Mouse (Mus musculus): Measurements from ENCODE around the gene Frmd5. TPM values are rescaled to one million over a fixed set of nuclear protein-coding genes. Genes with fewer than 3 reads are reported as not detected.

Frmd5 gene
- polyA plus RNA-seq, 1 experiment: 0.44 TPM

DNA sequence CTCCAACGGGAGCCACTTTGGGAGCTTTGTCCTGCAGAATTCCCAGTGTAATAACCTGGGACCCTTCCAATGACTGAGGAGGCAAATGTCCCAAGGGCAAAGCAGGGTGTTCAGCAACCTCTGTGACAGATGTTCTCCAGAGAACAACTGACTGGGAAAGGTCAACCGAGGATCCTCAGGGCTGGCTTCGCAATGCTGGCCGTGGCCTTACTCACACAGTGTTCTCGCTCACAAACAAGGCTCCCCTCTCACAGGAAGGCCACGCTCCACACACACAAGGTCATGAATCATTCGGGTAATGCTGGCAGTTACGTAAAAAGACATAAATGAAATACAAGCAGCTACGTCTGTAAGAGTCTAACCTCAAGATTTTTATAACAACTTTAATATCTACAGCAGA lies 46.2 kb downstream of the Frmd5 start:
- no peak overlapping the region for H3ac ChIP-seq (ENCODE audit: control insufficient read depth, insufficient read length)
- H3K4me3 ChIP-seq: no peak overlapping the region
- no peaks in the 10 kb centered on the region for H3K36me3 ChIP-seq (ENCODE audit: control insufficient read depth, insufficient read depth)
- H3K27me3 ChIP-seq (ENCODE audit: control insufficient read depth, insufficient read depth, insufficient read length): no peaks in the 10 kb centered on the region
- no peaks in the 10 kb centered on the region for H3K79me2 ChIP-seq (ENCODE audit: control insufficient read depth, insufficient read depth)
- TF ChIP-seq CEBPB (IDR thresholded peaks at IDR 0.05; ENCODE audit: insufficient read depth, poor library complexity, severe bottlenecking): no peak
- TF ChIP-seq USF1 (IDR thresholded peaks at IDR 0.05; ENCODE audit: low read depth): no peak
- TF ChIP-seq POLR2AphosphoS2 (IDR thresholded peaks at IDR 0.05; ENCODE audit: insufficient read length, low read depth): no peak
- no peak for TF ChIP-seq MYOD1 (IDR thresholded peaks at IDR 0.05; ENCODE audit: control insufficient read depth in 1 of 3, insufficient read length in 2 of 3, low read depth in 2 of 3)
- no peak for TF ChIP-seq SRF (IDR thresholded peaks at IDR 0.05; ENCODE audit: control insufficient read depth, insufficient read length, low read depth)
- no peak for TF ChIP-seq POLR2A (IDR thresholded peaks at IDR 0.05; ENCODE audit: insufficient read length, low read depth)
- no peak for TF ChIP-seq E2F4 (IDR thresholded peaks at IDR 0.05; ENCODE audit: insufficient read depth)
- TF ChIP-seq MYOG (IDR thresholded peaks at IDR 0.05; ENCODE audit: control insufficient read depth in 1 of 3, insufficient read depth in 1 of 3, insufficient read length in 2 of 3, low read depth in 2 of 3): no peak
- no peak for TF ChIP-seq TCF3 (IDR thresholded peaks at IDR 0.05; ENCODE audit: insufficient read length, low read depth)
- TF ChIP-seq MAX (IDR thresholded peaks at IDR 0.05; ENCODE audit: low read depth): no peak
- TF ChIP-seq TCF12 (IDR thresholded peaks at IDR 0.05; ENCODE audit: insufficient read depth, poor library complexity, severe bottlenecking): no peak
- TF ChIP-seq REST (IDR thresholded peaks at IDR 0.05; ENCODE audit: insufficient read depth, insufficient read length): no peak
- H3K4me2 ChIP-seq (ENCODE audit: low read depth): no peak overlapping the region

GRCm38 (mm10) chr2:121758258-121758657 lies 48.6 kb downstream of the Frmd5 start:
- Histone ChIP-seq H3K27me3 (ENCODE audit: control insufficient read depth, insufficient read depth, insufficient read length) (no peaks in the 10 kb centered on the region), H3ac (ENCODE audit: control insufficient read depth, insufficient read length) (no peak overlapping the region), H3K36me3 (ENCODE audit: control insufficient read depth, insufficient read depth) (no peaks in the 10 kb centered on the region), H3K4me3 (no peak overlapping the region), H3K79me2 (ENCODE audit: control insufficient read depth, insufficient read depth) (no peaks in the 10 kb centered on the region), H3K4me2 (ENCODE audit: low read depth) (no peak overlapping the region)
- TF ChIP-seq CEBPB (IDR thresholded peaks at IDR 0.05; ENCODE audit: insufficient read depth, poor library complexity, severe bottlenecking): no peak
- no peak for TF ChIP-seq SRF (IDR thresholded peaks at IDR 0.05; ENCODE audit: control insufficient read depth, insufficient read length, low read depth)
- no peak for TF ChIP-seq E2F4 (IDR thresholded peaks at IDR 0.05; ENCODE audit: insufficient read depth)
- TF ChIP-seq MYOD1 (IDR thresholded peaks at IDR 0.05; ENCODE audit: control insufficient read depth in 1 of 3, insufficient read length in 2 of 3, low read depth in 2 of 3): no peak

DNA sequence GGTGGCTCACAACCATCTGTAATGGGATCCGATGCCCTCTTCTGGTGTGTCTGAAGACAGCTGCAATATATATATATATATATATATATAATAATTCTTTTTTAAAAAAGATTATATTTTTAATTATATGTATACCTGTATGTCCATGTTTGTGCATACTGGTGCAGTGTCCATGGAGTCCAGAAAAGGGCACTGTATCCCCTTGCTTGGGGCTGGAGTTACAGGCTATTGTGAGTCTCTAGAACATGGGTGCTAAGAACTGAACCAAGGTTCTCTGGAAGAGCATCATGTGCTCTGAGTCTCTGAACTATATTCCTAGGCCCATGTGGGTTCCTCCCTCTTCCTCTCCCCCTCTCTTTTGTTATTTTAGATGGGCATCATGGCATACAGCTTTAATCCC lies 50.6 kb downstream of the Frmd5 start:
- Histone ChIP-seq H3K4me2 (ENCODE audit: low read depth) (no peak overlapping the region), H3K79me2 (ENCODE audit: control insufficient read depth, insufficient read depth) (no peaks in the 10 kb centered on the region), H3K27me3 (ENCODE audit: control insufficient read depth, insufficient read depth, insufficient read length) (no peaks in the 10 kb centered on the region), H3K4me3 (no peak overlapping the region), H3K36me3 (ENCODE audit: control insufficient read depth, insufficient read depth) (no peaks in the 10 kb centered on the region), H3ac (ENCODE audit: control insufficient read depth, insufficient read length) (no peak overlapping the region)
- TF ChIP-seq SRF (IDR thresholded peaks at IDR 0.05; ENCODE audit: control insufficient read depth, insufficient read length, low read depth) (no peak), MAX (IDR thresholded peaks at IDR 0.05; ENCODE audit: low read depth) (no peak), E2F4 (IDR thresholded peaks at IDR 0.05; ENCODE audit: insufficient read depth) (no peak), REST (IDR thresholded peaks at IDR 0.05; ENCODE audit: insufficient read depth, insufficient read length) (no peak), USF1 (IDR thresholded peaks at IDR 0.05; ENCODE audit: low read depth) (no peak), CEBPB (IDR thresholded peaks at IDR 0.05; ENCODE audit: insufficient read depth, poor library complexity, severe bottlenecking) (no peak), POLR2AphosphoS2 (IDR thresholded peaks at IDR 0.05; ENCODE audit: insufficient read length, low read depth) (no peak), MYOD1 (IDR thresholded peaks at IDR 0.05; ENCODE audit: control insufficient read depth in 1 of 3, insufficient read length in 2 of 3, low read depth in 2 of 3) (no peak), TCF12 (IDR thresholded peaks at IDR 0.05; ENCODE audit: insufficient read depth, poor library complexity, severe bottlenecking) (no peak), MYOG (IDR thresholded peaks at IDR 0.05; ENCODE audit: control insufficient read depth in 1 of 3, insufficient read depth in 1 of 3, insufficient read length in 2 of 3, low read depth in 2 of 3) (no peak), POLR2A (IDR thresholded peaks at IDR 0.05; ENCODE audit: insufficient read length, low read depth) (no peak), TCF3 (IDR thresholded peaks at IDR 0.05; ENCODE audit: insufficient read length, low read depth) (no peak)

DNA sequence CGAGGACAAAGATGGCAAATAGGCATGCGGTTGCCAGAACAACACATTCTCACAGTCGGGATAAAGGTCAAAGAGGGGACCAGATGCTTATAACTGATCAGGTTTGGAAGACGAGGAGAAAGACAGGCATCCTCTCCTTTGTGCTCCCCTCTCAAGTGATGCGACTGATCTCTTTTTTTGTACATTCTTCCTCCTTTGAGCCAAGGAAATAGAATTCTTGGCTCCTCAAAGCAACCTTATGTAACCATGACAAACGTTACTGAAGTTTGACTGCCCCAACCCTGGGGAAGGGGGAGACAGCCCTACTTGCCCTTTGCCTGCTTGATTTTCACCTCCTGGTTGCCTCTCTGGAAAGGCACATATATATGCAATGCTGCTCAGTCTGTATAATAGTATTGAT lies 51.8 kb downstream of the Frmd5 start:
- H3K27me3 ChIP-seq (ENCODE audit: control insufficient read depth, insufficient read depth, insufficient read length): no peaks in the 10 kb centered on the region
- H3K79me2 ChIP-seq (ENCODE audit: control insufficient read depth, insufficient read depth): no peaks in the 10 kb centered on the region
- no peak overlapping the region for H3ac ChIP-seq (ENCODE audit: control insufficient read depth, insufficient read length)
- TF ChIP-seq USF1 (IDR thresholded peaks at IDR 0.05; ENCODE audit: low read depth) (no peak), TCF12 (IDR thresholded peaks at IDR 0.05; ENCODE audit: insufficient read depth, poor library complexity, severe bottlenecking) (no peak), MAX (IDR thresholded peaks at IDR 0.05; ENCODE audit: low read depth) (no peak), TCF3 (IDR thresholded peaks at IDR 0.05; ENCODE audit: insufficient read length, low read depth) (no peak), POLR2A (IDR thresholded peaks at IDR 0.05; ENCODE audit: insufficient read length, low read depth) (no peak), CEBPB (IDR thresholded peaks at IDR 0.05; ENCODE audit: insufficient read depth, poor library complexity, severe bottlenecking) (no peak), MYOD1 (IDR thresholded peaks at IDR 0.05; ENCODE audit: control insufficient read depth in 1 of 3, insufficient read length in 2 of 3, low read depth in 2 of 3) (no peak), MYOG (IDR thresholded peaks at IDR 0.05; ENCODE audit: control insufficient read depth in 1 of 3, insufficient read depth in 1 of 3, insufficient read length in 2 of 3, low read depth in 2 of 3) (no peak)
- no peaks in the 10 kb centered on the region for H3K36me3 ChIP-seq (ENCODE audit: control insufficient read depth, insufficient read depth)
- no peak overlapping the region for H3K4me2 ChIP-seq (ENCODE audit: low read depth)
- H3K4me3 ChIP-seq: no peak overlapping the region

- no peak overlapping the region for H3K4me2 ChIP-seq (ENCODE audit: low read depth)
- no peak overlapping the region for H3K4me3 ChIP-seq
- TF ChIP-seq MYOG (IDR thresholded peaks at IDR 0.05; ENCODE audit: control insufficient read depth in 1 of 3, insufficient read depth in 1 of 3, insufficient read length in 2 of 3, low read depth in 2 of 3): no peak
- no peak for TF ChIP-seq REST (IDR thresholded peaks at IDR 0.05; ENCODE audit: insufficient read depth, insufficient read length)
- no peak for TF ChIP-seq USF1 (IDR thresholded peaks at IDR 0.05; ENCODE audit: low read depth)
- TF ChIP-seq CEBPB (IDR thresholded peaks at IDR 0.05; ENCODE audit: insufficient read depth, poor library complexity, severe bottlenecking): no peak
- no peak for TF ChIP-seq MAX (IDR thresholded peaks at IDR 0.05; ENCODE audit: low read depth)
- no peak for TF ChIP-seq POLR2A (IDR thresholded peaks at IDR 0.05; ENCODE audit: insufficient read length, low read depth)
- H3K27me3 ChIP-seq (ENCODE audit: control insufficient read depth, insufficient read depth, insufficient read length): no peaks in the 10 kb centered on the region
- no peak overlapping the region for H3ac ChIP-seq (ENCODE audit: control insufficient read depth, insufficient read length)
- no peaks in the 10 kb centered on the region for H3K36me3 ChIP-seq (ENCODE audit: control insufficient read depth, insufficient read depth)
- no peaks in the 10 kb centered on the region for H3K79me2 ChIP-seq (ENCODE audit: control insufficient read depth, insufficient read depth)
Measured at GRCm38 (mm10) chr2:121750121-121750520, 56.8 kb downstream of the Frmd5 start.
